Mouse (Mus musculus) midbrain, embryonic 14.5 days (tissue): ENCODE results near the gene Haus3. TPM values are rescaled to one million over a fixed set of nuclear protein-coding genes. Genes with fewer than 3 reads are reported as not detected.

Source experiments
- ATAC-seq: fragments of 200-750 bp; cut with Nextera tagmentation; 2 replicates; pipeline ENCODE4 v1.8.0; 2017; ENCODE audit warnings: moderate number of reproducible peaks, moderate library complexity; ENCODE audit not compliant: low FRiP score, low TSS enrichment
- DNase-seq: peaks from one replicate; pipeline ENCODE4 v3.0.0-alpha.2; 2015
- H3K27ac ChIP-seq: fragments of 300-500 bp; sonication (generic); replicated peaks from 2 replicates; pipeline ENCODE4 v1.5.1; 2014; ENCODE audit warnings: mild to moderate bottlenecking, low read depth, low read length, moderate library complexity
- H3K27me3 ChIP-seq: fragments of 300-500 bp; sonication (generic); 2 replicates; pipeline ENCODE4 v1.6.1; 2014; ENCODE audit warnings: low read length, control low read depth, mixed read lengths; ENCODE audit not compliant: control insufficient read depth, insufficient read depth
- H3K36me3 ChIP-seq: fragments of 300-500 bp; sonication (generic); 2 replicates; pipeline ENCODE4 v1.6.1; 2014; ENCODE audit warnings: low read length, control low read depth; ENCODE audit not compliant: control insufficient read depth, insufficient read depth
- H3K4me1 ChIP-seq: fragments of 300-500 bp; sonication (generic); 2 replicates; pipeline ENCODE4 v1.6.1; 2014; ENCODE audit warnings: mild to moderate bottlenecking, antibody characterized with exemption, low read length, control low read depth; ENCODE audit not compliant: control insufficient read depth, insufficient read depth
- H3K4me2 ChIP-seq: fragments of 300-500 bp; sonication (generic); 2 replicates; pipeline ENCODE4 v1.6.1; 2014; ENCODE audit warnings: mild to moderate bottlenecking, low read length, moderate library complexity
- H3K4me3 ChIP-seq: fragments of 300-500 bp; sonication (generic); replicated peaks from 2 replicates; pipeline ENCODE4 v1.5.1; 2014; ENCODE audit warnings: low read depth, low read length
- H3K9ac ChIP-seq: fragments of 300-500 bp; sonication (generic); replicated peaks from 2 replicates; pipeline ENCODE4 v1.6.1; 2014; ENCODE audit warnings: mild to moderate bottlenecking, low read length, moderate library complexity
- H3K9me3 ChIP-seq: fragments of 300-500 bp; sonication (generic); 2 replicates; pipeline ENCODE4 v1.6.1; 2016; ENCODE audit warnings: low read length, control low read depth, mixed read lengths; ENCODE audit not compliant: control insufficient read depth
- WGBS: fragments of 180-500 bp; shearing (Covaris S2); extraction: QIAGEN DNeasy Blood & Tissue Kit; methylation state at CpG from one replicate; pipeline ENCODE4 v1.1.7; 2014; 5-methylcytosine and 5-hydroxymethylcytosine counted together
- polyA plus RNA-seq: library from polyadenylated mRNA; unstranded; fragments of >200 nt; fragmentation: Nextera tagmentation; extraction: Ambion mirVana; gene quantifications from 2 replicates; pipeline ENCODE4 v1.2.1, GENCODE M21; 2014

The Haus3 gene
- polyA plus RNA-seq, 1 experiment from 2014 or later: 16.4 TPM

- no peak overlapping the region for H3K9ac ChIP-seq
- H3K36me3 ChIP-seq: no peaks in the 10 kb centered on the region
- DNase-seq (peak; percentile 30), ATAC-seq (no peak)
- H3K4me2 ChIP-seq: no peak overlapping the region
- WGBS: 81% methylated on average over 4 of the region's 4 CpGs
- H3K27ac ChIP-seq: no peak overlapping the region
- H3K9me3 ChIP-seq: no peaks in the 10 kb centered on the region
- H3K4me1 ChIP-seq: peaks cover 5% of the 10 kb centered on the region; the same call in 1 of the 2 replicates
- H3K27me3 ChIP-seq: no peaks in the 10 kb centered on the region
- no peak overlapping the region for H3K4me3 ChIP-seq
These were observed 22.5 kb upstream of the Haus3 start for GRCm38 (mm10) chr5:34191843-34192242.

- Histone ChIP-seq H3K4me1 (peaks cover 13% of the 10 kb centered on the region), H3K36me3 (no peaks in the 10 kb centered on the region), H3K9ac (no peak overlapping the region), H3K27me3 (no peaks in the 10 kb centered on the region), H3K9me3 (no peaks in the 10 kb centered on the region), H3K27ac (no peak overlapping the region), H3K4me3 (no peak overlapping the region), H3K4me2 (no peak overlapping the region)
- WGBS: 49% methylated on average over 4 of the region's 4 CpGs
- DNase-seq (no peak), ATAC-seq (no peak)
These were observed 21.7 kb upstream of the Haus3 start for GRCm38 (mm10) chr5:34191021-34191420.

- DNase-seq: no peak
- no peak overlapping the region for H3K4me2 ChIP-seq
- H3K4me3 ChIP-seq: no peak overlapping the region
- no peak overlapping the region for H3K27ac ChIP-seq
- H3K27me3 ChIP-seq: no peaks in the 10 kb centered on the region
- no peak for ATAC-seq
- H3K36me3 ChIP-seq: 0 out of 2 replicates have a peak, but pooled peaks cover 4% of the 10 kb centered on the region
- H3K9ac ChIP-seq: no peak overlapping the region
- WGBS: 67% methylated on average over 1 of the region's 1 CpGs
- H3K4me1 ChIP-seq: peaks cover 28% of the 10 kb centered on the region
- H3K9me3 ChIP-seq: no peaks in the 10 kb centered on the region
These were observed 20.2 kb upstream of the Haus3 start for GRCm38 (mm10) chr5:34189521-34189920.

GRCm38 (mm10) chr5:34188856-34189255, 19.5 kb upstream of the Haus3 start:
- H3K27ac ChIP-seq: no peak overlapping the region
- peaks cover 31% of the 10 kb centered on the region for H3K4me1 ChIP-seq
- no peak overlapping the region; the same call in 1 of the 2 replicates for H3K4me3 ChIP-seq
- ATAC-seq (no peak), DNase-seq (no peak)
- H3K36me3 ChIP-seq: 0 out of 2 replicates have a peak, but pooled peaks cover 8% of the 10 kb centered on the region
- no peaks in the 10 kb centered on the region for H3K27me3 ChIP-seq
- WGBS: 82% methylated on average over 2 of the region's 2 CpGs
- no peak overlapping the region for H3K9ac ChIP-seq
- peak overlapping the region; percentile 74 for H3K4me2 ChIP-seq
- H3K9me3 ChIP-seq: no peaks in the 10 kb centered on the region

GRCm38 (mm10) chr5:34187601-34188316, 18.4 kb upstream of the Haus3 start, which contains the start of gene Mxd4:
Mxd4 (minus strand) TSS chr5:34187720.
- peak within 1 kb of the TSS; percentile 95 for H3K4me3 ChIP-seq
- no peaks in the 10 kb centered on the region for H3K27me3 ChIP-seq
- under 1% methylated on average over 60 of the region's 60 CpGs for WGBS
- peaks cover 16% of the 10 kb centered on the region for H3K36me3 ChIP-seq
- peak within 1 kb of the TSS; percentile 92 for H3K27ac ChIP-seq
- peak within 1 kb of the TSS; percentile 80 for H3K9ac ChIP-seq
- peaks cover 31% of the 10 kb centered on the region for H3K4me1 ChIP-seq
- ATAC-seq (peak; percentile 98), DNase-seq (peak; percentile 99)
- peak within 1 kb of the TSS; percentile 74 for H3K4me2 ChIP-seq
- no peaks in the 10 kb centered on the region for H3K9me3 ChIP-seq

GRCm38 (mm10) chr5:34186961-34187391, 17.6 kb upstream of the Haus3 start:
- peak overlapping the region; percentile 74 for H3K4me2 ChIP-seq
- peak overlapping the region; percentile 95 for H3K4me3 ChIP-seq
- H3K4me1 ChIP-seq: peaks cover 31% of the 10 kb centered on the region
- no peaks in the 10 kb centered on the region for H3K9me3 ChIP-seq
- DNase-seq (peak; percentile 67), ATAC-seq (peak; percentile 9; the same call in 1 of the 2 replicates)
- under 1% methylated on average over 45 of the region's 46 CpGs for WGBS
- H3K36me3 ChIP-seq: peaks cover 24% of the 10 kb centered on the region
- no peaks in the 10 kb centered on the region for H3K27me3 ChIP-seq
- H3K9ac ChIP-seq: peak overlapping the region; percentile 80
- H3K27ac ChIP-seq: peak overlapping the region; percentile 92

- H3K9ac ChIP-seq: peak overlapping the region; percentile 80
- H3K27me3 ChIP-seq: no peaks in the 10 kb centered on the region
- peak overlapping the region; percentile 95 for H3K4me3 ChIP-seq
- H3K4me2 ChIP-seq: peak overlapping the region; percentile 74
- 76% methylated on average over 2 of the region's 2 CpGs for WGBS
- H3K9me3 ChIP-seq: no peaks in the 10 kb centered on the region
- peaks cover 31% of the 10 kb centered on the region for H3K4me1 ChIP-seq
- H3K36me3 ChIP-seq: peaks cover 29% of the 10 kb centered on the region
- no peak for DNase-seq
- H3K27ac ChIP-seq: no peak overlapping the region
- ATAC-seq: no peak
These were observed 17.1 kb upstream of the Haus3 start for GRCm38 (mm10) chr5:34186391-34186790.

GRCm38 (mm10) chr5:34185791-34186190, 16.5 kb upstream of the Haus3 start:
- Histone ChIP-seq H3K27ac (no peak overlapping the region), H3K9me3 (no peaks in the 10 kb centered on the region), H3K27me3 (no peaks in the 10 kb centered on the region), H3K4me3 (peak overlapping the region; percentile 95), H3K36me3 (peaks cover 35% of the 10 kb centered on the region), H3K9ac (peak overlapping the region; percentile 80; the same call in 1 of the 2 replicates), H3K4me1 (peaks cover 31% of the 10 kb centered on the region), H3K4me2 (peak overlapping the region; percentile 74)
- no peak for DNase-seq
- ATAC-seq: no peak
